Mouse (Mus musculus) adrenal gland, adult (tissue): ENCODE measurements around the gene Akap8.

Experiments used
- DNase-seq, 2 experiments: peaks; one replicate each; pipeline ENCODE4 v3.0.0; 2022 to 2023; ENCODE audit warnings: low spot score in 1 of 2; ENCODE audit not compliant: inconsistent age in 2 of 2

Akap8 gene

DNA sequence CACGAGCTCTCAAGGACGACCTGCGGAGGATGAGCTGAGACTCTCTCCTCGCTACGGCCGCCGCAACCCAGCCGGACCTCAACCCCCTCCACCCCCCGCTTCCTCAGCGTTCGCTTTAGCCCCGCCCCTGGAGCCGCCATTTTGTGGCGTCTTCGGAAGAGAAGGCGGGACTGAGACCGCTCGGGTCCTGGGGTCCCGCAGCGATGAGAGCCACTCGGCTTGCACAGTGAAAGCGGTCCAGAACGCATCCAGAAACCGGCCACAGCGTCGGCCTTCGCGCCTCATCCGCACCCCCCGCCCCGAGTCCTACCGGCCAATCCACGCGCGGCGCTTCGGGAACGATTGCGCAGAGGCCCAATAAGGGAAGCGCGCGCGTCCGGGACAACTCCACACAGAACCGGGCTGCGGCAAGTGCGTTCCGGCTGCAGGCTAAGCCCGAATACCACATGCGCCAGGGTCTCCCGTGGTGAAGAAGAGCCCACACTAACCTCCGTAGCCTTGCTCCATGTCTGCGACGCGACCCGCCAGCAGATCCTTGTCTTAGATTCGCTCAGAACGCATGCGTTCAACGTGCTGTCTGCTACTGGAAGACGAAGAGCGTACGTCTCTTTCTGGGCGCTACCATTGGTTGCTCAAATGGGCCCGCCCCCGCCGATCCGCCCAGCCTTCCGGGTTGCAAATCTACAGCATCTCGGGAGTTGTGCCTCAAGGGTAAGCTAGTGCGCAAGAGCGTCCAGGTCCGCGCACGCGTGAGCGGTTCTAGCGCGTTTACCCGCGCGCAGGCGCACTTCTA, at the start of gene Akap8:
Gene Akap8, minus strand, starts transcription at position 642 of the 793 bp plus-strand sequence.
- DNase-seq: peak; percentile 99

DNA sequence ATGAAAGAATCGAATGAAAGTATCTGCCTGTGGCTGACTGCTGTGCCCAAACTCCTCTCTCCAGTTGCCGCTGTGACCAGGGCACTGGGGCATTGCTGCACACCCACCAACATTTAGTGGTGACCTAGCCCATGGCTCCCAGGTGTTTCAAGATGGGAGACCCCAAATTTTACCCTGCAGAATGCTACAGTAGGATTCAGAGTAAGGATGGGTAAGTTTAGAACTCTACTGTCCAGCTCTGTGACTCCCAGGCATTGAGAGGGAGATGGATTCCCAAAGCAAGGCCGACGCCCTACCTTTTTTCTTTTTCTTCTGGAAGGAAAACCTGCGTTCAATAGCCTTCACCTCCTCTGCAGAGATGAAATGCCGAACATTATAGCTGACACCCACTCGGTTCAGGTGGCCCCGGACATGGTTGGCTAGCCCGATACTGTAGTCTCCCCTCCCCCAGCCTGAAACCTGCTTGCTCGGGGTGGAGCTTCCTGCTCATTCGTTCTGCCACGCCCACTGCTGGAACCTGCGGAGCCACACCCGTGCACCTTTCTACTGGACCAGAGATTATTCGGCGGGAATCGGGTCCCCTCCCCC, 48.0 kb upstream of the Akap8 start:
- DNase-seq: no peak

DNA sequence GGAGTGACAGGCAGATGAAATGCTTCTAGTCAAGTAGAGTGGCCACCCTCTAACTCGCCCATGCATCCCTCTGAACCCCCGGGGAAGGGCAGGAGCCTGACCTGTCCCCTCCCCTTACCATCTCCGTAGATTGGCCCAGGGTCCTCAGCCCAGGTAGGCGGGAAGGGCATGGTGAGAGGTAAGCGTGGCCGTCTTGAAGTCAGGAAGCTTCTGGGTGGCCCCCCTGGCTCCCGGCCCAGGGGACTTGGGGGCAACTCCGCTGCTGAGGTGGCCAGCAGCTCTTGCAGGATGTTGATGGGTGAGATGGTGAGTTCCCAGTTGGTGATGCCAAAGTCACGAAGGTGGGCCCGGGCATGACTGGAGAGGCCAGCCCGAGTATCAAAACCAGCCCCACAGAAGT, 46.7 kb upstream of the Akap8 start:
- DNase-seq: no peak

DNA sequence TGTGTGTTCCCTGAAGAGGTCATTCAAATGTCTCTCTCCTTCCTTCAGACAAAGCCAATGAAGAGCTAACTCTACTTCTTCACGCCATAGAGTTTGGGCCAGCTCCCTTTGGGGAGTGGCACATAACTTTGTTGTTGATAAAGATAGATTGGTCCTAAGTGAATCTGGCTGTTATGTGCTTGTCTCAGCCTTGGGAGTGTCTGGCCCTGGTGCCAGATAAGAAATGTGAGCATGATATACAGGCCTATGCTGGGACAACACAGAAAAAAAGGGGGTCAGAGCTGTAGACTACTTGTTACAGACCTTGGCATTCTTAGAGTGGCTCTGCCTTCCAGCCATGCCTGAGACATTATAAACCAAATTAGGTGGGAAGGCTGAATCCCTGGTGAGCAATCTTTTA, 44.3 kb upstream of the Akap8 start:
- DNase-seq: peak; percentile 38 to 68

DNA sequence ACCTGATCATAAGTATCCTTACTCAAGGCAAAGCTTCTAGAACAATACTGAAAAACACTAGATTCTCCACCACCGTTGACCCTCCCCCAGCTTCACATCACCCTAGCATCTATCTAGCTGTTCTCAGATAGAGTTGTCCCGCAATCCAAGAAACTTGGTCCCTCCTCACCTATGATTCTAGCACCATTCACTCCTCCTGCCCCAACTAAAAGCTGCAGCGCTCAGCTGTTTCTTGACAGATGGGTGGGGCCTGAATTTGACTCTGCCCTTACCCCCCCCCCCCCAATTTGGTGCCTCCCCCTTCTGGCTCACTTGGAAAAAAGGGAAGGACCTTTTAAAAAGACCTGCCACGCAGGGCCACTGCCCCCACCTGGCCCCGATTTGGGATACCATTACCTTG, 43.8 kb upstream of the Akap8 start:
- DNase-seq: no peak

DNA sequence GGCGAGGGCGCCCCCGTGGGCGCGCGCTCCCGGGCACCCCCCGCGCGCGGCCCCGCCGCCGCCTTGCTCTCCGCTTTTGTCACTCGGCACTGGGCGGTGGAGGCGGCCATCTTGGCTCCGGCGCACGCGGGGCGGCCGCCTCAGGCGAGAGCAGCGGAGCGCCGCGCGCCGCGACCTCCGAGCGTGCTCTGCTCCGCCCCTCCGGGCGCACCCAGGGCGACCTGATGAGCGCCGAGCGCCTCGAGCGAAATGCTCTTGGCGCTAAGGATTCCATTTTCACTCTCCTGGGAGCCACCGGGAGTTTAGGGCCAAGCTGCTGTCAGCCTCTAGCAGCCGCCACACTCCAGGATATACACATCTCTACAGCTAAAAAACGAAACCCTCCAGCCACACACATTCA, 43.3 kb upstream of the Akap8 start:
- peak; percentile 90 to 94 for DNase-seq

DNA sequence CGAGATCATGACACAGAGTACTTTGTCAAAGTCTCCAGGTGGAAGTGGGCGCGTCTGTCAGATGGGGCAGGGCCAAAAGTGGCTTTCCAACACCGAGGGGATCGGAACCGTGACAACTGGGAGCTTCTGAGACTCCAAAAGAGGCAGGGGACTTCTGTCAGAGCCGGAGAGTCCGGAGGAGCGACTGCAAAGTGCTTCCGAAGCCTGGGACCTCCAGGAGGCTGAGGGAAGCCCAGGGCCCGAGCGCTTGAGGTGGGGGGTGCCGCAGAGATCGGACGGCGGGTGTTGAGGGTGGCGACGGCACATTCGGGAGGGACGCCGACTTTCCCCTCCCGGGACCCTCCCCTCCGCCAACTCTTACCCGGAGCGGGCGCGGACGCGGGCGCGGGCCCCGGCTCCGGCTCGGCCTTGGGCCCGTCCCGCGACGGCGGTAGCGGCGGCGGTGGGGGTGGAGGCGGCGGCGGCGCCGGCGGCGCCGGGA, 42.8 kb upstream of the Akap8 start:
- peak in 1 of 2 experiments; percentile 57 for DNase-seq

DNA sequence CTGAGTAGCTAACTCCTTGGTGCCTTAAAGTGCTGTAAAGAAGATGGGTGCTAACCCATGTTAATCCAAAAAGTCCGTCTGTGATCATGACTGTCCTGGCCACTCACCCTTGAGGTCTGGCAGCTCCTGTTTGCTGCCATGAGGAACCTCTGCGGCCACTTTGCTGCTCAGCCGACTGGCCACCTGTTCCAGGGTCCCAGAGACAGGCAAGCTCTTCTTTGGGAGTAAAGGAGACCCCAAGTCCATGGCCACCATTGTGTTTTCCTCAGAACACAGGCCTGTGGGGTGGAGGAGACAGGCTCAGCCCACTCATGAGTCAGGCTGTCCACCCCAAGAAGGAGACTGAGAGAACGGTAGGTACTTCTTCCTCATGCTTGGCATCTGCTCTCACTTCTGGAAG, 41.6 kb upstream of the Akap8 start:
- DNase-seq: no peak

DNA sequence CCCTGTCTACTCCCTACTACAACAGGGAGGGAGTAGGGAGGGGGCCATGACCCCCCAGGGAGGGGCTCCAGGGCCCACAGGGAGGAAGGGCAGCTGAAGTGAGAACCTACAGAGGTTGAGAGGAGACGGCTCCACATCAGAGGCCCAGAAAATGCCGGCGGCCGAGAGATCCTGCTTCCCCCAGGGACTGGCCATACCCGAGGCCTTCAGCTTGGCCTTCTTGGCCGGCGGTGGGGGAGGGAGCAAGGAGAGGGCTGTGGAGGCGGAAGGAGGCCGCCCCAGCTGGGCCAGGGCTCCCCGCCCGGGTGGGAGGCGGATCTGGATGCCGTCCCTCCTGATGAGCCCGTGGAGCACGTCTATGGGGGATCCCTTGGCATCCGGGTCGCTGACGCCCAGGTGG, 38.9 kb upstream of the Akap8 start:
- peak; percentile 64 to 85 for DNase-seq

DNA sequence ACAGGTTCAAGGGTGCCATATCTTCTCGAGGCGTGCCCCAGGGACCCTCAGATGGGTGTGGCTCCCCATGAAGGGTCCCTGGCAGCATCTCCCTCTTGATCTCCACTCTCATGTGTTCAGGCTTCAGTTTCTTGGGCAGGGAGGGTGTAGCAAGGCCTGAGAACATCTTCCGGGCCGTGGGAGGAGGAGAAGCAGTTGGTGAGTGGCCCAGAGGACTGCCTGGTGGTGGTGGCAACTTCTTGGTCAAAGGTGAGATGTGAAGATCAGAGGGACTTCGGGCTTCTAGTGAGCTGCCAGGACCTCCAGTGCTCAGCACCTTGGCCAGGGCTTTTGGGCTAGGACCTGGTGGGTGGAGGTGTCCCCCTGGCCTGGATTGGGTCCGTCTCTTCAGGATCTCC, 37.9 kb upstream of the Akap8 start:
- no peak for DNase-seq

DNA sequence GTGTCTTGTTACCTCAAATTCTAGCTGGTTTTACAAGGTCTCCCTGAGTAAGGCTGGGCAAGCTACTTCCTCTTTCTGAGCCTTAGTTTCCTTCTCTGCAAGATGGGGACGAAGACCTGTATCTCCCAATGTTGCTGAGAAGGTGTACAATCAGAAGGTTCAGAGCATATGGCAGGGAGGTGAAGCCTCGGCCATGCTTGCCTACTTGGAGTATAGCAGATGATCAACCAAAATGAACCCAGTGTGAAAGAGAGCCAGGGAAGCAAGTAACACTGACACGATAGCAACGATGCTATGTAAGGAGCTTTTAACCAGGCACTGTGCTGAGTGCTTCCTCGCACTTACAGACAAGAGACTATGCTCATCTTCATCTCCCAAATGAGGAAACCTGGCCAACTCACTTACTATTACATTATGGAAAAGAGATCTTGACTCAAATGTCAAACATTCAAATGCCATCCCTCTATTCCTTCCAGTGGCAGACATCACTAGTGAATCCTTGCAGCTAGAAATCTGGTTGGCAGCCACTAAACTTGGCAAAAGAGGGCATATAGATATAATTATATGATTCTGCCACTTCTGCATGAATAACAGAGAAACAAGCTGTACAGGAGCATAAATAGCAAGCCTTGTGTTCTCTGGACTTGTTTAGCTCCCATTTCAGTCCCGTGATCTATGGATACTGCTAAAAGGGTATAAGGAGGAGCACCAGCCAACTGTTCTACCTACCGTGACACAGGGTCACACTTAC, 37.3 kb upstream of the Akap8 start:
- DNase-seq: no peak

DNA sequence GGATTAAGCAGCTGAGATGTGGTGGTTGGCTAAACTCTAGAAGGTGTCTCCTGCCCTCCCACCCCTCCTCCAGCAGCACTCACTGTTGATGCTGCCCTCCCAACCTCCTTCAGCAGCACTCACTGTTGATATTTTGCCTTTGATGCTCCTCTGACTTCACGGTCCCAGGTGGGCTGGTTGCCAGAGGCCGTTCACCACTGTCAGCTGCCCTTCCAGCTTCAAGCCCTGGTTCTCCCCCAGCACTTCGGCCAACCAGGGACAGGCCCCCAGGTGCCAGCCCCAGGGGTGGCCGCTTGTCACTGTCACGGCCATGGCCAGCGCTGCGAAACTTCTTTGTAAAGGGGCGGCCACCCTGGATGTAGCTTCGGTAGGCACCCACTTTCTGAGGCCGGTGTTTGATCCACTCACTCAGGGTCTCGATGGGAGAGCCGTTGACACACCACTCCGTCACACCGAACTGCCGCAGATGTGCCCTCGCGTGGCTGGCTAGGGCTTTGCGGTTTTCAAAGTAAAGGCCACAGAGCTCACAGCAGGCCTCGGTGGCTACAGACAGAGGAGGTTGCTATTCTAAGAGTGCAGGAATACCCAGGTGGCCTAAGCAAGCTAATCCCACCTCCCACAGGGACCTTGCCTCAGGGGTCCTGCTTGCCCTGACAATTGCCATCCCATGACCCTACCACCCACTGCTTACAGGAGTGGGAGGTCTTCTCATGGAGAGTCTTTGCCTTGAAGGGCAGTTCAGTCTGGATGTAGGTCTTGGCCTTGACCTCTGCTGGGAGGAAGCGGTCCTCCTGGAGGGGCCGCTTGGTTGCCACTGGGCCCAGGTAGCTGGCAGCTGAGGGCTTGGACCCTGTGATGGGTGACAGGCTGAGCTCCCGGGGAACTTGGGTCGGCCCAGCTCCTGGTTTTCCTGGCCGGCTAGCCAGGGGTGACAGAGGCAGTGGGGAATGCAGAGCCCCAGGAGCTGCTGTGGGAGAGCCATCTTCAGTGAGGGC, 36.0 kb upstream of the Akap8 start:
- peak; percentile 24 to 71 for DNase-seq

DNA sequence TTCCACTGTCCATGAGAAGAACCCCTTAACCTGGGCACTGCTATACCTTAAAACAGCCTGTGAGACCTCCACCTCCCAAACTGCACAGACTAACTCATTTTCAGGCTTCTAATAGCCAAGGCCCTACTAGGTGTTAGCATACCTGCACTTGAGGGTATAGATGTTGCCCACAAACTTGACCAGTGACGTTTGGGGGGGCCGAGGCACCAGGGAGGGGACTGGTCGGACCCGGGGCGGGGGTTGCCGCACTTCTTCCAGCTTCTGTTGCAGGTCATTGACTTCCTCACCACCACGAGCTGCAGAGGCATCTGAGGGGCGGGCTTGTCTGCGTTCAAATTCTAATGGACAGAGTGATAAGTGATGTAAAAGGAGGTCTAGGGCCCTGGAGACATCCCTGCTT, 35.2 kb upstream of the Akap8 start:
- no peak for DNase-seq

DNA sequence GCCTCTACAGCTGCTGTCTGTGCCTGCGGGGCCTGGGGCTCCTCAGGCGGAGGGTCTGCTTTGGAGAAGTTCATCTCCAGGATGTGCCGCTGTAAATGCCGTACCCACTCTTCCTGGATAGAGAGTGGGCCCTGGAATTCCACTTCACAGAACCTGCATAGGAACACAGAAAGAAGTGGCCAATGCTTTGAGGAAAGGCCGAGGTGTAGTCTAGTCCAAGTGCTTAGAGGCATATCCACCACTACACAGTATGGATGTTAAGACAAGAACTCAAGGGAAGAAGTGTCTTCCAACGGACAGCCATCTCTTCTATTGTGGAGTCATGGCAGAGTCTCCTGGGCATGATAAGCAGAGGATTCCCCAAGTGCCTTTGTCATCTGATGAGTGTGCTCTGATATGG, 34.0 kb upstream of the Akap8 start:
- DNase-seq: no peak

DNA sequence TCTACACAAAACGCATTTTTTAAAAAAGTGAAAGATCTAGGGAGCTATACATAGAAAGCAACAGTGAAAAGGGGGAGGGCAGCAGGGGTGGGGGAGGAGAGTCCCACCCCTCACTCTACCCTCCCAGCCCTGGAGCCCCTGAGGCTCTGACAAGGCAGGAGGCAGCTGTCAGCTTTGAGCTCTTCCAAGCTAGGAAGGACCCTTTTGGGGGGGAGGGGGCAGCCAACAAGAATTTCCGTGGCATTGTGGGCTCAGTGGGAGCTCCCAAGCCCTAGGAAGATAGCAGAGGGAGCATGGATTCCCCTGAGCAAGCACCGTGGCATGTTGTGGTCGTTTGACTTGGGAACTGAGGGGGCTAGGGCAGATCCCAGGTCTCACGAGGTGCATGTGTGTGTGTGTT, 33.2 kb upstream of the Akap8 start:
- DNase-seq: no peak

DNA sequence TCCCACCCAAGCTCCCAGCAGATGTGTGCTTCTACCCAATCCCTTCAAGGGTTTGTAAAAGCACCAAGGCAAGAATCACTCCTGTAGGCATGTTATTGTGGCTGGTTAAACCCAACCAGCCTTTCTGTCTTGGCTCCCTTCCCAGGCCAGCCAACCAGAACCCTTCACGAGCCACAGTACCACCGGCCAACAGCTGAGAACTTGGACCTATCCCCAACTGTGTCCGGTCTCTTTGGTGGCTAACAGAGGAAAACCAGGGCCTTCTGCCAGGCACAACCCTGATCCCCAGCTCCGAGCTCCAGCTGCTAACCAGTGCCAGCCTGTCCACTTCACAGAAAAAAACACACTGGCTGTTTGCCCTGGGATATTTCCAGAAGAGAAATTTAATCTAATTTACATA, 32.7 kb upstream of the Akap8 start:
- peak in 1 of 2 experiments; percentile 80 for DNase-seq

DNA sequence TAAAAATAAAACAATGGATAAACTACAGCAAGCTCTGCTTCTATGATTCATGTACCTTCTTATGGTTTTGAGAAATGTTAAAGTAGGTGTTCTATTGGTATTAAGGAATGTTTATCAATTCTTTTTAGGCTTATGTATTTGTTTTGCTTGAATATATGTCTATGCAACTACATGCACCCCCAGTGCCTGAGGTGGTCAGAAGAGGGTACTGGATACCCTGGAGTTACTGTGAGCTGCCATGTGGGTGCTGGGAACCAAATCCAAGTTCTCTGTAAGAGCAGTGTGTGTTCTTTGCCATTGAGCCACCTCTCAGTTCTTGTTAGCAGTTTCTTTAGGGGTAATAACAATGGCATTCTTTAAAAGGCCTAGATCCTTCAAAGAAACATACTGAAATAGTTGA, 30.7 kb upstream of the Akap8 start:
- DNase-seq: peak in 1 of 2 experiments; percentile 5

DNA sequence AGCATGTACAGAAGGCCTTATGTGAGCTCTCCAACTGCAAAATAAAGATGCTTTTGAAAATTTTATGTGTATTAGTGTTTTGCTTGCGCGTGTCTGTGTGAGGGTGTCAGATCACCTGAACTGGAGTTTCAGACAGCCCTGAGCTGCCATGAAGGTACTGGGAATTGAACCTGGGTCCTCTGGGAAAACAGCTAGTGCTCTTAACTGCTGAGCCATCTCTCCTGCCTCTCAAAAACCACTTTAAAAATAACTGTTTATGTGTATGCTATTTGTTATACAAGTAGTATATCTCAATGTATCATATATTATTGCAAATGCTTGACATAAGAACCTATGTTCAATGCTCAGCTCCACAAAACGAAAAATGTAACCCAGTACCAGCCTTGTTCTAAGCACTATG, 30.2 kb upstream of the Akap8 start:
- peak in 1 of 2 experiments; percentile 2 for DNase-seq

DNA sequence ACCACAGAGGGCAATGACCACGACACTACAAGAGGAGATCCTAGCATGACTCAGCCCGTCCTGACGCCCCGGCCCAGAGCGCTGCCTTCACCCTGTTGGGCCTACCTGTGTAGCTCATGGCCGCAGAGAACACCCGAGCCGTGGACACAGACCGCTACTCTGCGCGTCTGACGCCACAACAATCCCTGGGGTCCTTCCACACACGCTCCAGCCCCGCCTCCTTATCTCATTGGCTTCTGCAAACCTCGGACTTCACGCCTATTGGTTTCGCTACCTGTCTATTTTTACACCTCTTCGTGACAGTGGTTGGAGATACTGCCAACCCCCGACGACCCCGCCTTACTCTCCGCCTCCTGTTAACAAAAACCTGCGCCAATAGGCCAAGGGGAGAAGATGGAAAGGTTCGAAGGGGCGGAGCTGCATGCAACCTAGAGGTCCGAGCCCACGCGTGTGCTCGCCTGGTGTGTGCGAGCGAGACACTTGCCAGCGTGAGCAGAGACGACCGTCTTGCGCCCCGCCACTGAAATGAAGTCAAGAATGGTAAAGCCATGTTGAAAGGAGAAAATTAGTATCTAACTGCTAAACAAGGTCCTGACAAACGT, 29.4 kb upstream of the Akap8 start, which contains the start of gene Akap8l:
Gene Akap8l, minus strand, starts transcription at position 226 of the 602 bp plus-strand sequence.
- peak; percentile 98 to 99 for DNase-seq

DNA sequence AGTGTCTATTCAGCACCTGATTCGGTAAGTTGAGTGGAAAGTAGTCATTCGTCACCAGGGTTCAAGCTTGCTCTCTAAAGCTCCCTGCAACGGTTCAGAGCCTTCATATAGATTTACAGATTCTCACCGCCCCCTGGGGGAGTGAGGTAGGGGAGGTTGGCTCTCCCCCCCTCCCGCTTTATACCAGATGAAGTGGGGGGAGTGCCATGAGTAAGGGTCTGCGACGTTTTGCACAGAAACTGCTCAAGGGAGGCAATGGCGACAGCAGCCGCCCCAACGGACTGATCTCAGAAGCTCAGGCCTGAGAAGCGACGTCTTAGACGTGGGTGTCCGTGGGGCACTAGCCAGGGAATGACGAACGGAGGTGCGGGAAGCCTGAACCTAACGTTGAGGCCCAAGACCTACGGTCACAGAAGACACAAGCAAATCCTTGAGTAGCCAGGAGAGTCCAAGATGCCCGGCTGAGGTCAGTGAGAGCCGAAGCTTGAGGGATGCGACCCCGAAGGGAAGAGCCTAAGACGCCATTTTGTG, 28.9 kb upstream of the Akap8 start:
- DNase-seq: no peak
